10 mouse cellular contexts compared by ENCODE assay signal in genomic region chr3:146407086-146407721, GRCm38 (mm10). TPM values are rescaled to one million over a fixed set of nuclear protein-coding genes. Genes with fewer than 3 reads are reported as not detected.
DNase-seq lines count a peak whose midpoint lies in the region; ATAC-seq and TF ChIP-seq lines count a peak whose summit lies in the region.
"Had no signal": no experiment of that assay in that cellular context is flagged by ENCODE, and none has a peak within 500 bp of the region (broad histone marks: within the 10 kb centered on the region; RNA-seq: fewer than 3 reads in every experiment).

No protein-coding gene starts in this region.

- TF ChIP-seq CTCF in G1E (IDR thresholded peaks at IDR 0.05; ENCODE audit: low read depth, low read length) = no peak
- no peak for TF ChIP-seq CTCF in forebrain, postnatal 0 days (IDR thresholded peaks at IDR 0.05; ENCODE audit: low read depth)

- H3K9ac ChIP-seq in heart, embryonic 13.5 days = no peak overlapping the region
- no peak overlapping the region for H3K9ac ChIP-seq in forebrain, postnatal 0 days

- H3K4me3 ChIP-seq in heart, embryonic 13.5 days = no peak overlapping the region
- peak overlapping the region; percentile 61; the same call in 1 of the 2 replicates for H3K4me3 ChIP-seq in G1E (ENCODE audit: low read depth, low read length)
- H3K4me3 ChIP-seq in forebrain, postnatal 0 days (ENCODE audit: low read depth, low read length) = no peak overlapping the region

- H3K27ac ChIP-seq in heart, embryonic 13.5 days (replicated peaks) = no peak overlapping the region
- H3K27ac ChIP-seq in forebrain, postnatal 0 days (ENCODE audit: low read depth, low read length) = no peak overlapping the region

- WGBS in heart, embryonic 13.5 days = 88% methylated on average over 16 of the region's 16 CpGs
- WGBS in forebrain, postnatal 0 days = 80% methylated on average over 16 of the region's 16 CpGs

- ATAC-seq in heart, embryonic 13.5 days (ENCODE audit: extremely low read depth, insufficient number of reproducible peaks, low FRiP score, low TSS enrichment) = no peak
- ATAC-seq in G1E (ENCODE audit: extremely low read depth, insufficient number of reproducible peaks, low FRiP score, poor library complexity, severe bottlenecking) = no peak
- ATAC-seq in forebrain, postnatal 0 days = no peak
- ATAC-seq in erythroid progenitor cell, adult 5-6 weeks (replicated peaks; ENCODE audit: low FRiP score, poor library complexity, severe bottlenecking) = no peak
- no peak for ATAC-seq in granulocyte monocyte progenitor cell, adult 5-6 weeks (replicated peaks; ENCODE audit: poor library complexity, severe bottlenecking)

- H3K36me3 ChIP-seq in heart, embryonic 13.5 days = no peaks in the 10 kb centered on the region
- H3K36me3 ChIP-seq in G1E (replicated peaks) = peaks cover 55% of the 10 kb centered on the region
- no peaks in the 10 kb centered on the region for H3K36me3 ChIP-seq in forebrain, postnatal 0 days (ENCODE audit: insufficient read depth)

- peak overlapping the region; percentile 95; the same call in 1 of the 2 replicates for H3K4me2 ChIP-seq in heart, embryonic 13.5 days
- peak overlapping the region; percentile 88 for H3K4me2 ChIP-seq in forebrain, postnatal 0 days (ENCODE audit: low read depth)

- H3K9me3 ChIP-seq in heart, embryonic 13.5 days = peaks cover 3% of the 10 kb centered on the region; the same call in 1 of the 2 replicates
- 0 out of 2 replicates have a peak, but pooled peaks cover 5% of the 10 kb centered on the region for H3K9me3 ChIP-seq in G1E (replicated peaks)
- no peaks in the 10 kb centered on the region for H3K9me3 ChIP-seq in forebrain, postnatal 0 days (ENCODE audit: low read length)

- no peak for DNase-seq in heart, adult 18-20 months
- DNase-seq in G1E (ENCODE audit: low spot score) = no peak
- DNase-seq in forebrain, postnatal 0 days = no peak
- peak; percentile 15 to 63 for DNase-seq in kidney, postnatal 25 days
- DNase-seq in thymus, postnatal 25 days = no peak
- DNase-seq: heart, postnatal 14 days; lung, postnatal 10 days had no signal

- H3K27me3 ChIP-seq in heart, embryonic 13.5 days (replicated peaks) = no peaks in the 10 kb centered on the region
- H3K27me3 ChIP-seq in G1E (ENCODE audit: insufficient read depth, low read length) = no peaks in the 10 kb centered on the region
- H3K27me3 ChIP-seq in forebrain, postnatal 0 days (ENCODE audit: insufficient read depth, low read length) = no peaks in the 10 kb centered on the region

- H3K4me1 ChIP-seq in heart, embryonic 13.5 days = peaks cover 53% of the 10 kb centered on the region
- peaks cover 76% of the 10 kb centered on the region for H3K4me1 ChIP-seq in G1E (ENCODE audit: insufficient read depth, low read depth, low read length)
- peaks cover 32% of the 10 kb centered on the region for H3K4me1 ChIP-seq in forebrain, postnatal 0 days (ENCODE audit: insufficient read depth)

RNA-seq across cellular contexts. Expression of gene Ssx2ip, which starts 2.8 kb away (rescaled TPM):
- 18.7 and 19.3 TPM in 2 replicates for polyA plus RNA-seq in heart, embryonic 13.5 days (2015; fragmentation: Nextera tagmentation; extraction: Ambion mirVana)
- total RNA-seq in heart, adult 18-20 months (2021) = 10 to 100 TPM; 13.0 to 15.1 TPM
- 64.0 and 74.2 TPM in 2 replicates for total RNA-seq in G1E (2014; fragmentation: Nextera tagmentation)
- total RNA-seq in G1E (2017) = 53.4 and 58.6 TPM in 2 replicates
- polyA plus RNA-seq in G1E (2012) = 12.8 and 13.7 TPM in 2 replicates
- 43.2 and 43.5 TPM in 2 replicates for total RNA-seq in forebrain, postnatal 0 days (2014; rRNA removed)
- polyA plus RNA-seq in forebrain, postnatal 0 days (2015; fragmentation: Nextera tagmentation; extraction: Ambion mirVana) = 19.8 and 26.6 TPM in 2 replicates
- 52.4 and 68.1 TPM in 2 replicates for total RNA-seq in erythroid progenitor cell, adult 5-6 weeks (2015; ENCODE audit: low replicate concordance)
- total RNA-seq in erythroid progenitor cell, adult 5-6 weeks (2017; ENCODE audit: low replicate concordance) = 100 and 129 TPM in 2 replicates
- 7.6 and 13.9 TPM in 2 replicates for total RNA-seq in granulocyte monocyte progenitor cell, adult 5-6 weeks (2014; fragmentation: Nextera tagmentation)
- total RNA-seq in granulocyte monocyte progenitor cell, adult 5-6 weeks (2017) = 17.7 and 19.8 TPM in 2 replicates

RNA-seq across cellular contexts. Expression of gene Ctbs, which starts 42.4 kb away (rescaled TPM):
- 9.5 and 10.5 TPM in 2 replicates for polyA plus RNA-seq in heart, embryonic 13.5 days (2015; fragmentation: Nextera tagmentation; extraction: Ambion mirVana)
- 1 to 10 TPM; 2.6 to 3.4 TPM for total RNA-seq in heart, adult 18-20 months (2021)
- 27.6 and 40.9 TPM in 2 replicates for total RNA-seq in G1E (2014; fragmentation: Nextera tagmentation)
- 14.7 and 16.7 TPM in 2 replicates for total RNA-seq in G1E (2017)
- polyA plus RNA-seq in G1E (2012) = 20.5 and 27.5 TPM in 2 replicates
- total RNA-seq in forebrain, postnatal 0 days (2014; rRNA removed) = 7.5 and 9.9 TPM in 2 replicates
- polyA plus RNA-seq in forebrain, postnatal 0 days (2015; fragmentation: Nextera tagmentation; extraction: Ambion mirVana) = 3.8 and 4.4 TPM in 2 replicates
- 4.3 and 5.4 TPM in 2 replicates for total RNA-seq in erythroid progenitor cell, adult 5-6 weeks (2015; ENCODE audit: low replicate concordance)
- 0.53 and 0.64 TPM in 2 replicates for total RNA-seq in erythroid progenitor cell, adult 5-6 weeks (2017; ENCODE audit: low replicate concordance)
- total RNA-seq in granulocyte monocyte progenitor cell, adult 5-6 weeks (2014; fragmentation: Nextera tagmentation) = 4.7 and 10.5 TPM in 2 replicates
- 7.3 and 10.9 TPM in 2 replicates for total RNA-seq in granulocyte monocyte progenitor cell, adult 5-6 weeks (2017)

Comparison
In these comparisons a context has a peak if more than half of its experiments do, and no peak if none do; other contexts are left out.
1. DNase-seq: peak in kidney, postnatal 25 days (2 of 2); none in heart, adult 18-20 months (0 of 2), G1E (single experiment), forebrain, postnatal 0 days (single experiment) and thymus, postnatal 25 days (single experiment).